20 mouse cellular contexts compared by ENCODE assay signal in the genomic region with DNA sequence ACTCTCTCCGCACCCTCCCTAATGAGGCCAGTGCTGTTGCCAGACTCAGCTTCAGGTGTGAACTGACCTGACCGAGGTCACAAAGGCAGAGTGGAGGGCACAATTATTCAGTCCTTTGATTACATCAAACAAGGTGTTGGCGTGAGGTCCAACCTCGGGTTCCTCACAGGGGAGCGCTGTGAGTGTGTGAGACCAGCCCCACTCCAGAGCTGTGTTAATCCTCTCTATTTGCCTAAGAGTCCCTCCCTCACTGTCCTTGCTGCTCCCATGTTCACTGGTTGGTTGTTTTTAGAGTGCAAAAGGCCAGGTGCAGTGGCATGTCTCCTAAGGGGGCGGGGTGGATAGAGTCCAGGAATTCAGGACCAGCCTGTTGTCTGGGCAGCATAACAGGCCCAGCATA. TPM values are rescaled to one million over a fixed set of nuclear protein-coding genes. Genes with fewer than 3 reads are reported as not detected.
DNase-seq lines count a peak whose midpoint lies in the region; ATAC-seq and TF ChIP-seq lines count a peak whose summit lies in the region.
"Had no signal": no experiment of that assay in that cellular context is flagged by ENCODE, and none has a peak within 500 bp of the region (broad histone marks: within the 10 kb centered on the region; RNA-seq: fewer than 3 reads in every experiment).

No protein-coding gene starts in this region.

- H3K4me2 ChIP-seq in intestine, embryonic 14.5 days (ENCODE audit: low read length): no peak overlapping the region
- no peak overlapping the region for H3K4me2 ChIP-seq in intestine, postnatal 0 days (replicated peaks; ENCODE audit: low read depth)
- no peak overlapping the region for H3K4me2 ChIP-seq in liver, embryonic 13.5 days
- no peak overlapping the region for H3K4me2 ChIP-seq in liver, embryonic 11.5 days
- no peak overlapping the region for H3K4me2 ChIP-seq in liver, postnatal 0 days (ENCODE audit: low read depth, low read length)
- H3K4me2 ChIP-seq: embryonic facial prominence, embryonic 12.5 days; forebrain, embryonic 15.5 days; heart, embryonic 11.5 days; heart, embryonic 15.5 days had no signal

- H3K27ac ChIP-seq in intestine, embryonic 14.5 days (ENCODE audit: low read depth): no peak overlapping the region
- H3K27ac ChIP-seq in intestine, postnatal 0 days (ENCODE audit: low read depth, low read length): no peak overlapping the region
- H3K27ac ChIP-seq in liver, embryonic 13.5 days: no peak overlapping the region
- no peak overlapping the region for H3K27ac ChIP-seq in liver, embryonic 11.5 days (ENCODE audit: low read depth, low read length)
- no peak overlapping the region for H3K27ac ChIP-seq in liver, postnatal 0 days (ENCODE audit: low read depth)
- H3K27ac ChIP-seq: embryonic facial prominence, embryonic 12.5 days; forebrain, embryonic 15.5 days; heart, adult 2 months; heart, embryonic 15.5 days; hindbrain, embryonic 10.5 days had no signal

- H3K9me3 ChIP-seq in intestine, embryonic 14.5 days (ENCODE audit: control insufficient read depth, low read length): no peaks in the 10 kb centered on the region
- no peaks in the 10 kb centered on the region for H3K9me3 ChIP-seq in intestine, postnatal 0 days (ENCODE audit: control insufficient read depth)
- H3K9me3 ChIP-seq in liver, embryonic 13.5 days (replicated peaks): no peaks in the 10 kb centered on the region
- H3K9me3 ChIP-seq in liver, embryonic 11.5 days (ENCODE audit: control insufficient read depth, low read length): no peaks in the 10 kb centered on the region
- H3K9me3 ChIP-seq in liver, postnatal 0 days (ENCODE audit: low read length): no peaks in the 10 kb centered on the region
- H3K9me3 ChIP-seq: embryonic facial prominence, embryonic 12.5 days; forebrain, embryonic 15.5 days; heart, embryonic 15.5 days; hindbrain, embryonic 10.5 days had no signal

- 45% methylated on average over 6 of the region's 6 CpGs for WGBS in intestine, embryonic 14.5 days
- WGBS in intestine, postnatal 0 days: 31% methylated on average over 6 of the region's 6 CpGs
- 49% methylated on average over 6 of the region's 6 CpGs for WGBS in liver, embryonic 13.5 days (ENCODE audit: insufficient replicate concordance)
- 51% methylated on average over 6 of the region's 6 CpGs for WGBS in liver, embryonic 11.5 days
- 66% methylated on average over 6 of the region's 6 CpGs for WGBS in liver, postnatal 0 days (ENCODE audit: insufficient replicate concordance)

- H3K27me3 ChIP-seq in intestine, embryonic 14.5 days (replicated peaks; ENCODE audit: control insufficient read depth, insufficient read depth, low read length): no peaks in the 10 kb centered on the region; the same call in none of the 2 replicates
- H3K27me3 ChIP-seq in intestine, postnatal 0 days (replicated peaks; ENCODE audit: control insufficient read depth, insufficient read depth, low read length): no peaks in the 10 kb centered on the region
- H3K27me3 ChIP-seq in liver, embryonic 13.5 days: peaks cover 20% of the 10 kb centered on the region
- H3K27me3 ChIP-seq in liver, embryonic 11.5 days (replicated peaks; ENCODE audit: control insufficient read depth, insufficient read depth, low read length): peaks cover 12% of the 10 kb centered on the region
- H3K27me3 ChIP-seq in liver, postnatal 0 days (ENCODE audit: insufficient read depth, low read length): no peaks in the 10 kb centered on the region

- peak; percentile 51 for ATAC-seq in intestine, embryonic 14.5 days (replicated peaks; ENCODE audit: low FRiP score, low TSS enrichment, low read depth)
- ATAC-seq in intestine, postnatal 0 days: no peak; the same call in 1 of the 2 replicates
- ATAC-seq in liver, embryonic 13.5 days (ENCODE audit: low read depth): peak; percentile 64
- ATAC-seq in liver, embryonic 11.5 days (replicated peaks; ENCODE audit: low FRiP score): no peak
- peak; percentile 73 for ATAC-seq in liver, postnatal 0 days
- ATAC-seq: forebrain, embryonic 15.5 days had no signal

- TF ChIP-seq EP300 in liver, postnatal 0 days (IDR thresholded peaks at IDR 0.05; ENCODE audit: low read depth): no peak

- H3K4me3 ChIP-seq in intestine, embryonic 14.5 days (ENCODE audit: low read depth, low read length): no peak overlapping the region
- no peak overlapping the region for H3K4me3 ChIP-seq in intestine, postnatal 0 days (ENCODE audit: low read depth, low read length)
- H3K4me3 ChIP-seq in liver, embryonic 13.5 days (replicated peaks): no peak overlapping the region
- H3K4me3 ChIP-seq in liver, embryonic 11.5 days (ENCODE audit: low read depth, low read length): no peak overlapping the region
- no peak overlapping the region for H3K4me3 ChIP-seq in liver, postnatal 0 days (ENCODE audit: low read depth, low read length)
- H3K4me3 ChIP-seq: embryonic facial prominence, embryonic 12.5 days; forebrain, embryonic 15.5 days; heart, adult 2 months; heart, embryonic 15.5 days; hindbrain, embryonic 10.5 days had no signal

- no peak for DNase-seq in intestine, embryonic 14.5 days (ENCODE audit: low spot score)
- DNase-seq in liver, embryonic 13.5 days: no peak
- no peak for DNase-seq in liver, embryonic 11.5 days (ENCODE audit: low spot score)
- DNase-seq in liver, postnatal 0 days: no peak
- DNase-seq in adrenal gland, postnatal 14 days: no peak
- no peak for DNase-seq in right cerebral cortex, postnatal 36 days (ENCODE audit: low spot score in 2 of 2)
- DNase-seq: adrenal gland, postnatal 10 days; cerebellum, adult 11-12 months; cerebellum, adult 9-10 months; cerebellum, postnatal 25 days; gastrocnemius, postnatal 10 days; heart, adult 2 months had no signal

- TF ChIP-seq CTCF in intestine, postnatal 0 days (IDR thresholded peaks at IDR 0.05; ENCODE audit: low read depth): no peak
- TF ChIP-seq CTCF in liver, postnatal 0 days (IDR thresholded peaks at IDR 0.05; ENCODE audit: low read depth): no peak

- no peak overlapping the region for H3K9ac ChIP-seq in intestine, embryonic 14.5 days (ENCODE audit: low read length)
- H3K9ac ChIP-seq in intestine, postnatal 0 days (ENCODE audit: low read depth, low read length): no peak overlapping the region
- no peak overlapping the region for H3K9ac ChIP-seq in liver, embryonic 13.5 days
- H3K9ac ChIP-seq in liver, embryonic 11.5 days (ENCODE audit: low read depth, low read length): no peak overlapping the region
- no peak overlapping the region for H3K9ac ChIP-seq in liver, postnatal 0 days (replicated peaks)
- H3K9ac ChIP-seq: embryonic facial prominence, embryonic 12.5 days; forebrain, embryonic 15.5 days; heart, embryonic 15.5 days had no signal

- no peaks in the 10 kb centered on the region for H3K4me1 ChIP-seq in intestine, embryonic 14.5 days (replicated peaks; ENCODE audit: control insufficient read depth, insufficient read depth, low read length)
- no peaks in the 10 kb centered on the region for H3K4me1 ChIP-seq in intestine, postnatal 0 days (replicated peaks; ENCODE audit: control insufficient read depth, insufficient read depth, low read length)
- no peaks in the 10 kb centered on the region; the same call in 1 of the 2 replicates for H3K4me1 ChIP-seq in liver, embryonic 13.5 days (replicated peaks)
- no peaks in the 10 kb centered on the region for H3K4me1 ChIP-seq in liver, embryonic 11.5 days (replicated peaks; ENCODE audit: control insufficient read depth, insufficient read depth, low read length)
- H3K4me1 ChIP-seq in liver, postnatal 0 days (ENCODE audit: insufficient read depth): 0 out of 2 replicates have a peak, but pooled peaks cover 6% of the 10 kb centered on the region
- H3K4me1 ChIP-seq: embryonic facial prominence, embryonic 12.5 days; forebrain, embryonic 15.5 days had no signal

- H3K36me3 ChIP-seq in intestine, embryonic 14.5 days (ENCODE audit: control insufficient read depth, insufficient read depth, low read length): no peaks in the 10 kb centered on the region
- no peaks in the 10 kb centered on the region for H3K36me3 ChIP-seq in intestine, postnatal 0 days (ENCODE audit: control insufficient read depth, insufficient read depth)
- H3K36me3 ChIP-seq in liver, embryonic 13.5 days: no peaks in the 10 kb centered on the region
- H3K36me3 ChIP-seq in liver, embryonic 11.5 days (ENCODE audit: control insufficient read depth, insufficient read depth, low read length): no peaks in the 10 kb centered on the region
- no peaks in the 10 kb centered on the region for H3K36me3 ChIP-seq in liver, postnatal 0 days (replicated peaks; ENCODE audit: insufficient read depth, low read length)
- H3K36me3 ChIP-seq: embryonic facial prominence, embryonic 12.5 days; forebrain, embryonic 15.5 days; heart, embryonic 15.5 days; hindbrain, embryonic 10.5 days had no signal

RNA-seq across cellular contexts. Expression of a gene that starts 5.5 kb away (rescaled TPM):
- 2.4 and 2.8 TPM in 2 replicates for polyA plus RNA-seq in intestine, embryonic 14.5 days (2014; fragmentation: Nextera tagmentation; extraction: Ambion mirVana)
- polyA plus RNA-seq in intestine, postnatal 0 days (2015; fragmentation: Nextera tagmentation; extraction: Ambion mirVana): 31.4 and 37.0 TPM in 2 replicates
- 0.31 and 0.56 TPM in 2 replicates for polyA plus RNA-seq in liver, embryonic 13.5 days (2015; fragmentation: Nextera tagmentation; extraction: Ambion mirVana)
- 0.30 and 0.35 TPM in 2 replicates for polyA plus RNA-seq in liver, embryonic 11.5 days (2014; fragmentation: Nextera tagmentation; extraction: Ambion mirVana)
- polyA plus RNA-seq in liver, postnatal 0 days (2015; fragmentation: Nextera tagmentation; extraction: Ambion mirVana): 1.1 and 1.2 TPM in 2 replicates
- total RNA-seq in adrenal gland, postnatal 14 days (2021): 0.38 and 0.52 TPM in 2 replicates
- total RNA-seq: heart, postnatal 25 days; MEL had no signal
- polyA plus RNA-seq: heart, embryonic 11.5 days had no signal

RNA-seq across cellular contexts. Expression of a gene that starts 36.9 kb away (rescaled TPM):
- 60.6 and 63.3 TPM in 2 replicates for polyA plus RNA-seq in intestine, embryonic 14.5 days (2014; fragmentation: Nextera tagmentation; extraction: Ambion mirVana)
- 108 and 109 TPM in 2 replicates for polyA plus RNA-seq in intestine, postnatal 0 days (2015; fragmentation: Nextera tagmentation; extraction: Ambion mirVana)
- 19.6 and 23.4 TPM in 2 replicates for polyA plus RNA-seq in liver, embryonic 13.5 days (2015; fragmentation: Nextera tagmentation; extraction: Ambion mirVana)
- 37.0 and 38.0 TPM in 2 replicates for polyA plus RNA-seq in liver, embryonic 11.5 days (2014; fragmentation: Nextera tagmentation; extraction: Ambion mirVana)
- polyA plus RNA-seq in liver, postnatal 0 days (2015; fragmentation: Nextera tagmentation; extraction: Ambion mirVana): 40.5 and 41.1 TPM in 2 replicates
- 210 and 220 TPM in 2 replicates for total RNA-seq in adrenal gland, postnatal 14 days (2021)

Comparison
In these comparisons a context has a peak if more than half of its experiments do, and no peak if none do; other contexts are left out.
1. ATAC-seq: peak in intestine, embryonic 14.5 days (single experiment), liver, embryonic 13.5 days (single experiment) and liver, postnatal 0 days (single experiment); none in intestine, postnatal 0 days (single experiment) and liver, embryonic 11.5 days (single experiment).